Mouse (Mus musculus) gastrocnemius, adult 18-20 months (tissue): ENCODE results near the gene Serpinh1. TPM values are rescaled to one million over a fixed set of nuclear protein-coding genes. Genes with fewer than 3 reads are reported as not detected.

Experiments
- DNase-seq: peaks from one replicate; pipeline ENCODE4 v3.0.0; 2021; ENCODE audit warnings: low spot score
- long read RNA-seq, 2 experiments: library from polyadenylated mRNA; stranded (forward); transcript quantifications; one replicate each; pipeline ENCODE4 v2.0.0; 2021
- total RNA-seq, 2 experiments: library from RNA; stranded (reverse); gene quantifications; 2 replicates each; pipeline ENCODE4 v1.2.3; 2021

The Serpinh1 gene
- total RNA-seq: 10 to 100 TPM; 37.4 to 70.5 TPM
- long read RNA-seq, experiment 1, transcript Serpinh1-201 (5 exons, 2,215 nt): major isoform, 129 of 175 reads
- long read RNA-seq, experiment 1, transcript Serpinh1-203 (6 exons, 2,128 nt): minor isoform, 8 of 175 reads
- long read RNA-seq, experiment 1, transcript Serpinh1-202 (5 exons, 2,274 nt): minor isoform, 7 of 175 reads
- long read RNA-seq, experiment 1, partial matches to known transcripts: 7 of 175 reads
- long read RNA-seq, experiment 1, other reads (novel, unspliced or antisense): 22 of 175 reads
- long read RNA-seq, experiment 2, transcript Serpinh1-201 (5 exons, 2,215 nt): major isoform, 41 of 57 reads
- long read RNA-seq, experiment 2, partial matches to known transcripts: 10 of 57 reads
- long read RNA-seq, experiment 2, other reads (novel, unspliced or antisense): 2 of 57 reads

DNA sequence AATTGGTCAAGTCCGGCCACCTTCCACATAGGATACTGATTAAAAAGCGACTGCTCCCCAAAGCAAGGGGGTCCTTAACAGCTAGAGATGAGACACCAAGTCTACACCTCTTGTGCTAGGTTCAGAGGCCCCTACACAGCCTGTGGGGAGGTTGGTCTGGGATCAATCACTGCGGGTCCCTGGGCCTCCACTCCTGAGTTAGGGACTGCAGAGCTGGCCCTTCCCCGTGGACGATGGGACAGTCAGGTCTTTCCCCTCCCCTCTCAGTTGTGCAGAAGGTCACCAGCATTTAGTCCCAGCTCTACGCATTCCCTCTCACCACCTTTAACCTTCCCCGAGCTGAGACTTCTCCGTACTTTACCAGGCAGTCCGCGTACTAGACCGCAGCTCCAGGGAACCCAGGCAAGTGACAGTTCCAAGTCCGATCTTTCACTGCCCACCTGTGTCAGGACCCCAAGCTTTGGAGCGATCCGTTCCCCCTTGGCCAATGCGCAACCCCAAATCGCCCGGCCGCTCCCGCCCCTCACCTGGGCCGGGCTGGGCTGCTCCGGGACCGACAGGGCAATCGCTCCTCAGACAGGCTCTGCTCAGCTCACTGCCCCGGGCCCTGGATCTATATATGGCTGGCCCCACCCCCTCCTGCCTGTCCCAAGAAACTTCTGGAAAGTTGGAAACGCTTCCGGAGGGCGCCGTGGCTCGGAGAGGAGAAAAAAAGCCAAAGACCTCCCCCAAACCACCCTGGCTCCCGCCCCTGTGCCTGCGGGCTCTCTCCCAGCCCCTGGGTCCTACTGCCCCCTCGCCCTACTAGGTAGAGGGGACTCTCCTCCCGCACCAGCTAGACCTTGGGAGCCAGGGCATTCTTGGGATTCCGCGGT is at the start of gene Serpinh1:
Serpinh1 (minus strand) TSS at position 714 of the 875 bp plus-strand sequence.
- peak; percentile 87 for DNase-seq

DNA sequence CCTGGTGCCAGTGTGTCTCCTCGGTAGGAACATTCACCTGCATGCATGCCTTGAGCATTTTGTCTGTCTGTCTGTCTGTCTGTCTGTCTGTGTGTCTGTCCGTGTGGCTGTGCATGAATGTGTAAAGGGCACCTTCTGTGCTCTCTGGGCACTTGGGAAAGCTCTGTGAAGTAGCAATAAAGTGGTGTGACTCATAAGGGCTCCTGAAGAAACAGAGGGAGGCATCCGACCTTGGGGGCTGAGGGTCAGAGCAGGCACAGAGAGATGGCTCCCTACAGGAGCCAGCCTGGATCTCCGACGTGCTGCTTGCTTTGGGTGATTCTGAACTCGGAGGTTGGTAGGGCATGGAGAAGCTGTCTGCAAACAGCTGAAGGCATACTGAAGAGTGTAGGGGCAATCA is 49.4 kb upstream of the Serpinh1 start:
- no peak for DNase-seq

DNA sequence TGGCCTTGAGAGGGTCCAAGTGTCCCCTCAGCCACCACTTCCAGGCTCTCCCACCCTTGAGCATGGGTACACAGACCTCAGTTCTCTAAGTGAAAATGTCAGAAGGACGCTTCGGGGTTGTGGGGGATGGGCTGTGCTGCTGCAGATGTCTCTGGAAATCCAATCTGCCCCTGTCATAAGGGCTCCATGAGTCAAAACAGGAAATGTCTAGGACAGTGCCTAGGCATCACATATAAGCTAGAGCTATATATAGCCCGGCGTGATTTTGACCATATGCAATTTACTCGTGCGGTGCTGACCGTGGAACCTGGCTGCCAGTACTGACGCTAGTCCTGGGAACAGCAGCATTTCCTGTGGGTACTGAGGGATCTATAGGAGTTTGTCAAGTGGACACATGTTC is 48.3 kb upstream of the Serpinh1 start:
- no peak for DNase-seq

DNA sequence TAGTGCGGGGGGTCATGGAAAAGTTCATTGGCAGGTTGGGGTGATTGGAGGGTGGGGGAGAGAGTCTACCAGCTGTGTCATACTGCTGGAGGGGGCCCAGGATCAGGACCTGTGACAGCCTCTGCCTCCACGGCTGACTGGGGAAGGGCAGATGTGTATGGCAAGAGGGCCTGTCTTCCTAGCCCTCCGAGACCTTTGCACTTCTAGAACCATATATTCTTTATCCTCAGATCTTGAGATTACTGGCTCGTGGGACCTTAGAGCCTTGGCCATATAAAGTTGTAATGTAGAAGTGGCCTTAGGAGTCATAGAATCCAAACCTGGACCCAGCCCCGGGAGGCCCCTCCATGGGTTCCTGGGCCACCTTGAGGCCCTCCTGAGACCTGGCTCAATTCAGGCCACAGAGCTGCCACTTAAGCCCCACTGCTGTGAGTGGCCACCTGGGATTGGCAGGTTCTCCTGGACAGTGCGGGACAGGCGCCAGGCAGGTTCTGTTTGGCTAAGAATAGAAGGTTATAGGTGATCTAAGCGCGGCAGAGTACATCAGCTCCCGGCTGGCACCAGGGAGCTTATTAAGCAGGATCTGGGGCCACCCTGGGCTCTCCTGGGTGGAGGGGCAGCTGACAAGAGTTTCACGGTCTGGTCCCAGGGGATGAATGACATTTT is 44.1 kb upstream of the Serpinh1 start:
- no peak for DNase-seq

DNA sequence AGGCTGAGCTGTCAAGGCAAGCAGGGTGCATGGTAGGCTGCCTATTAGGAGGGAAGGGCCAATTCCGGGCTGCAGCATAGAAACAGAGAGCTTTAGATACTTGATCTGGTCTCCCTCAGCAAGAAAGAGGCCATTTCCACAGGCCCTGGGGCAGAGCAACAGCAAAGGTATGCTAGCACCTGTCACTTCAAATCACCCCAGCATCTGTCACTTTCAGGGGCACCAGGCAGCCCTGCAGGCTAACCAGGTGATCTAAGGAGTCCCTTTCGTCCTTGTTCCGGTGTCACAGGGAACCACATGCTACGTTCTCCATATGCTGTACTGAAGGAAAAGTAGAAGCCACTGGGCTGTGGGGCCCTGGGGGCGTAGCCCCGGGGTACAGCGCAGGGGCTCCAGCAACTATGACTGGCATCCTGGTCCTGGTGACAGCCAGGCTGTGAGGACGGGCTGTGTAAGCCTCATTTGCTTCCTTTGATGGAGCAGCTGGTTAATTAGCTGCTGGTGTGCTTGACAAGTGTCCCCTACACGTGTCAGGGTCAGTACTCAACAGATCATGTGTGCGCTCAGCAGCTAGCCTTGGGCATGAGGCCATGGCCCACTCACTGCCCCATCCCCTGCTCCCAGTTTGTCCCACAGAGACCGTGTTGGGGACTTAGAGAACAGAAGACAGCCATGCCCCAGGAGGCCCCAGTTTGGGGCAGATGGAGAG is 43.0 kb upstream of the Serpinh1 start:
- no peak for DNase-seq

DNA sequence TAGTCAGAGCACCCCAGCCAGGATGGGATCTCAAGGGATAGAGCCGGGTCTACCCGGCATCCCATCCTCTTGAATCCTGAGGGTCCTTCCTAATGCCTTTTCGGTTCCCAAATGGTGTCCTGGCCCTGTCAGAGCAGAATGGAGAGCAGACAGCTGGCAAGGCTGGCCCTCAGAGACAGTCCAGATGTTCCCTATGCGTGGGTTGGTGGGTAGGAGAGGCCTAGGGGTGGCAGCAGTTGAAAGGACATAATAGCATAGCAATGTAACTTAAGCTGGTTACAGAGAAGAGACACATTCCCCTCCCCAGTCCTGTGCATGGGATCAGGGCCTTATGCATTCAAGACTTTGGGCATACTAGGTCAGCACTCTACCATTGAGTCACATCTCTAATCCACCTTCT is 42.3 kb upstream of the Serpinh1 start:
- DNase-seq: no peak

DNA sequence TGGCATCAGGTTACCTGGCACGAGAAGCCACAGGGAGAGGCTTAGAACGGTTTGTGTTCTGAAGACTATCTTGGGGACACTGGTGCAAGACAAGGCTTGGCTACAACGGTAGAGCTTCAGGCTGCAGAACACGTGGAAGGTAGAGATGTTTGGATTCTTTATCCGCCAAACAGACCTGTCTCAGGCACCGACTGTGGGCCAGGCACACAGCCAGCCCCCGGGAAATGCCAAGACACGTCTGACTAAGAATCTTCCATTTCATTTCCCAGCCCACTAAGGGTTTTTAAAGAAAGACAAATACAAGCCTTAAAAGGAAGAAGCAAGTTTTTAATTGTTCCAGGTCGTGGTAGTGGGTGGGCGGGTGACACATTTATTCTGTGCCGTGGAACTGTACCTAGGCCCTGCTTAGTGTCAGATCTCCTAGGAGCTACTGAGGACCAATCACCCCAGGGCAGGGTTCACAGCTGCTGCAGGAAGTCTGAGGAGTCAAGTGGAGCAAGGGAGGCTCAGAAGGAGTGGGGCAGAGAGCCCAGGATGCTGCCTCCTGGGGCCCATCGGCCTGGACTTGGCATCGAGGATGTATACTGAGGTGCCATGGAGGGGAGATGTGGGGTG is 40.8 kb upstream of the Serpinh1 start:
- DNase-seq: no peak

DNA sequence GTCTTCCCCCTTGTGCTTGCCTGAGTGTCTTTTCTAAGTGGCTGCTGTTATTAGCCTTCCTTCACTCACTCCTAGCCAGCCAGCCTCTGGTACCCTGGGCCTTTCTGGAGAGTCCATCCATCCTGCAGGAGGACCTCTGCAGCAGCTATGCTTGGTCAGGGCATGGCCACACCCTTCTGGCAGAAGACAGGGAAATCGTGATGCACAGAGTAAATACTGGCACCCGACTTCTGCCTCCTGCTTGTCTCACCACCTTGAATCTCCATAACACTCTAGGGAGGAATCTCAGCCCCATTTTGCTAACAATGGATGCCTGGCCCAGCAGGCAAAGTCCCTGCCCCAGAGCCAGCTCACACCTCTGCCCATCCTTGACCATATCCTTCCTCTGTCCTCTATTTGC is 39.7 kb upstream of the Serpinh1 start:
- no peak for DNase-seq

DNA sequence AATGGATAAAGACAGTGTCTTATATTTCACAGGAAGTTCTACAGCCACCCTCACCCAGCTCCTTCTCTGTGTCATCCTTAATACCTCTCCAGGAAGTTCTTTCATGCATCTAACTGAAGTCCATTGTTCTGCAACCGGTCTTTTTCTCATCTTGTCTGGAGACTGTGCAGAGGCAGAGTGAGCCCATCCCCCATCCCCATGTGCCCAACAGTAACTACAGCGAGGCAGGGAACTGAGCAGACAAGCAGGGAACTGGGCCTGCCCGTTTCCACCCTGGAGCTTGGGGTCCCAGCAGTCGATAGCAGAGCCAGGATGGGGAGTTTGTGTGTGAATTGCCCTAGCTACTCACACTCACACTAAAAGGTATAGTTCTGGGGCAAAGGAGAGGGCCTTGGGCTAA is 37.5 kb upstream of the Serpinh1 start:
- DNase-seq: no peak

DNA sequence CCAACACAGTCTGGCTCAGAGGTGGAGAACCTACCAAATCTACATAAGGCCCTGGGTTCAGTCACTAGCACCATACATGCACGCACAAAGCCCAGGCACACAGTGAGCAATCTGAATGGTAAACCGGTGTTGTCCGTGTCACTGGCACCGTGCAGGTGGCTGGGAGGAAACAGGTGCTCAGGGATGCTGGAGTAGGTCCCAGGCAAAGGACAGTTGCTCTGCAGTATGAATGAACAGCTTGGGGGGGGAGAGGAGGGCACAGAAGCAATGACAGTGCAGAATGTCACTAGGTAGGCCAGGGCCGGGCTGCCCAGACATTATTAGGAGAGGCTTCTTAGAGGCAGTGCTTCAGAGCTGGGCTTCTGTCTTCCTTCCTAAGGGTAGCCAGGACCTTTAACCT is 34.3 kb upstream of the Serpinh1 start:
- DNase-seq: no peak

DNA sequence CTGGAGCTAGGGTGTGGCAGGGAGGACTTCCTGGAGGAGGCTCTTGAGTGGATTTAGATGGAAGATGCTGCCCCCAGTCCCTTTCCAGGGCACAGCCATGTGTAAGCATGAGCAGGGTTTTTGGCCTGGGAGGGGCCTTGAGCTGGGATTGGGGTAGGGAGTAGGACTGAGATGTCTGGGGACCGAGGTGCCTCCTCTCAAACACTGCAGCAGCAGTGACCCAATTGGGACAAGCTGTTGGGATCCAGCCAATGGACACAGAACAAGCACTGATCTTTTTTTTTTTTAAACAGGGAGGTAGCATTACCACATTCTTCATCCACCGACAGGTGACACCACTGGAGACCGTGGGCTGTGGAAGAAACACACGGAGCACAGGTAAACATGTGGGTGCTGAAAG is 33.8 kb upstream of the Serpinh1 start:
- DNase-seq: no peak

DNA sequence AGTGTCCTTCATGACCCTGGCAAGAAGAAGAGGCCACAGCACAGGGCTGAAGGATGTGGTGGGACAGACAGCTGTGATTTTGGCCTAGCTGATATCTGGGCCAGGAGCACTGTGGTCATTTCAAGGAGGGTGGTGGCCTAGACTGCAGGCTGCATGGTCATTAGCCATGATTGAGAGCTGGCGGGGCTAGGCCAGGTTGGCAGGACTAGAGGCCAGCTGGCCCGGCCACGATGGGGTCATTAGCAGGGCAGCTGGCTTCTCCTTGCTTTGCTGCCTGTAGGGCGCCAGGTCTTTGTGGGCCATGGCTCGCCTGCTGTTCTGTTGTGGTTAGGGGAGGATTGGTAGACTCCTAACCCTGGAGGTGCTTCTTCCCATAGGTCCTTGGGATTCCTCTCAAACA is 33.0 kb upstream of the Serpinh1 start:
- DNase-seq: peak; percentile 73

DNA sequence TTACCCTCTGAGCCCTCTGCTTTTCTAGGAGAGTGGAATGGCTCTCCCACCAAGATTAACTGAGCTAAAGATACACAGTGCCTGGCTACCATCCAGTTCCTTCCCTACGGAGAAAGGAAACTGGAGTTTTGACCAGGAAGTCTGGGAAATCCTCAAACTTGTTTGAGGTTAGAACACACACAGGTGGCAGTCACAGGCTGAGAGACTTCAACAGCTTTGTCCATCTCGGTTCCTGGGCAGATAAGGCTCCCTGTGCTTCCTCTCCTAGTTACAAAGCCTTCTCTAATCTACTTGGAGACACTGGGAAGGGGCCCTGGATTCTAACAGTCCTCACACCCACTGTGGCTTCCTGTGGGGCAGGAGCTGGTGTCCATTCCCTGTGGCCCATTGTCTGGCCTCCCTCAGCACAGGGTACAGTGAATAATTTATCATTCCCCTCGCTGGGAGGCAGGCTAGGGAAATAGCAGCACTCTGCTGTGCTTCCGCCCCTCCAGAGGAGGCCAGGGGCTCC is 31.1 kb upstream of the Serpinh1 start:
- DNase-seq: no peak

DNA sequence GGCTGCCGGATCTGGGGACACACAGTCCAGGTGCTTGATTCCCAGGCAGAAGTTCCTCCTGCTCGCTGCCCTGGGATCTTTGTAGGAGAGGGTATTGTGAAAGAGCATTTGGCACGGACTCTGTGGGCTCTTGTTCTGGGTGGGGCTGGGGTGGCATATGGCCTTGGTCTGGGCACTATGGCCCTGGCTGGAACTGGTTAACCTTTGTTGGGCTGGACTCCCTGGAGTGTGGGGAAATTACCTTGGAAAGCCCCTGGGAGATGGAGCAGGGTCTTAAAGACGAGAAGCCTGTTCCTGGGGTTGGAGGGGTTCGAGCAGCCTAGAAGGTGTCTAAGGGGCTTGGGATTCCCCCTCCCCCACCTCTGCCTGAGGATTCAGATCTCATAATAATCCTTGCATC is 30.2 kb upstream of the Serpinh1 start:
- DNase-seq: no peak

DNA sequence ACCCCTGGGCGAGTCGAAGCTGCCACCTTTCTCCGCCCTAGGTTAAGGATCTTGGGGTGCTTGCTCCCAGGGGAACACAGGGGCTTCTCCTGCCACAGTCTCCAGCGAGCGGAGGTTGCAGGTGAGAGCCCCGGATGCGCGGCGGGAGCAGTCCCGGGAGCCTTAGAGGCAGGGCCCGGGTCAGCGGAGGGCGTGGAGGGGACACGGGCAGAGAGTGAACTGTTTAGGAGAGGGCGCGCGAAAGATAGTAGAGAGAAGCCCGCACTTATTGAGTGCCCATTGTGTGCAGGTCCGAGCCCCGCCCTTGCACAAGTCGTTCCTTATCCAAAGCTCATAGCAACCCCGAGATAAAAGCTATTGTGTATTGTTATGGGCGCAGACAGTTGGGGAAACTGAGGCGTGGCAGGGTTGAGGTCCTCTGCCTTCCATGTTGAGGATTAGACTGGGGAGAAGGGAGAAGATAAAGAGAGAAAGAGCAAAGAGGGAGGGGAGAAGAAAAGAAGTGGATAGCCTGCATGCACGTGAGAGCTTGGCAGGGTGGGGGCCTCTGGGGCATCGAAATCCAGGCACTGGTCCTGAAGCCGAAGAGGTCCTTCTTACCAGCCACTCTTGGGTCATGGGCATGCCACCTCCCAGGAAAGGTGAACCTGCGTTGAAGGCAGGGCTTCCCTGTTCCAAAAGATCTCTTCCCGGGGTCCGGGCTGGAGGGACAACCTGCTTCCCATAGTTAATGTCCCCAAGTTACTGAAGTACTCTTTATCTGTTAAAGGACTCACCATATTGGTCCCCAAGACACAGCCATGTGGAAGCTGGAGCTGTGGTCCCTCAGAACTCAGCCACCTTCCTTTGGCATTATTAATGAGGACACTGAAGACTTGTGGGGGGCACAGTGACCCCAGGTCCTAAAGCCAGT is 29.3 kb upstream of the Serpinh1 start:
- DNase-seq: no peak

DNA sequence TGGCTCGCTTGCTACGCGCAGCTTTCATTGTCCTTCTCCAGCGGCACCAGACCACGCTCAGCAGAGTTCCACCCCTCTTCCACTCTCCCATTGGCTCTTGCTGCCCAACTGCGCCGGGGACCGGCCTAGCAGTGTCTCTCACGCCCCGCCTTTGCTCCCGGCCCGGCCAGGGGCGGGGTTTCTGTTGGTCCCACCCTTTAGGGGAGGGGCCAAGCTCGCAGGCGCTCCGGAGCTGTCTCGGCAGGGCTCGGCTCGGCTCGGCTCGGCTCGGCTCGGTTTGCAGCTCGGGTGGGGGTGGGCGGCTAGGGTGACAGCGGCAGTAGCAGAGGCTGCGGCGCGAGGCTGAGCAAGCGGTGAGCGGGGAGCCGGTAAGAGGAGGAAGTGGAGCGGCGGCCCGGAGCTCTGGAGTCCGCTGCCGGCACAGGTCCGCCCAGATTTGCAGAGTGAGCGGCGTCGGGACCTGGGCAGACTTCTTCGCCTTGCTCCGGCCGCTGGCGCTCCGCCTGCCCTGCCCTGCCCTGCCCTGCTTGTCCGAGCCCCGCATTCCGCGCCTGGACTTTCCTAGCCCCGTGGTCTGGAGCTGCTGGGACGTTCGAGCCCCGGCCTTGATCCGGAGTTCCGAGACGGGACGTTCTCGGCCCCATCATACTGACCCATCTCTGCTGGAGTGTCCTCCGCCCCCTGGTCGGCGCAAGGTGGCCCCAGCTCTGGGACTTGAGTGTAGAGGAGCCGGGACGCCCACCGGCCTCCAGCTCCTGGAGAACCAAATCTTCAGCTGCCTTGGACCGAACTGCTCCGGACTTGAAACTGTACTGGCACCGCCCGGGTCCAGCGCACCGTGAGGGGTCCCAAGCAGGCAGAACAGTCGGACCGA is 28.4 kb upstream of the Serpinh1 start, which contains the start of gene Gdpd5:
Gdpd5 (plus strand) TSS at position 201 of the 874 bp plus-strand sequence.
- peak; percentile 99 for DNase-seq

DNA sequence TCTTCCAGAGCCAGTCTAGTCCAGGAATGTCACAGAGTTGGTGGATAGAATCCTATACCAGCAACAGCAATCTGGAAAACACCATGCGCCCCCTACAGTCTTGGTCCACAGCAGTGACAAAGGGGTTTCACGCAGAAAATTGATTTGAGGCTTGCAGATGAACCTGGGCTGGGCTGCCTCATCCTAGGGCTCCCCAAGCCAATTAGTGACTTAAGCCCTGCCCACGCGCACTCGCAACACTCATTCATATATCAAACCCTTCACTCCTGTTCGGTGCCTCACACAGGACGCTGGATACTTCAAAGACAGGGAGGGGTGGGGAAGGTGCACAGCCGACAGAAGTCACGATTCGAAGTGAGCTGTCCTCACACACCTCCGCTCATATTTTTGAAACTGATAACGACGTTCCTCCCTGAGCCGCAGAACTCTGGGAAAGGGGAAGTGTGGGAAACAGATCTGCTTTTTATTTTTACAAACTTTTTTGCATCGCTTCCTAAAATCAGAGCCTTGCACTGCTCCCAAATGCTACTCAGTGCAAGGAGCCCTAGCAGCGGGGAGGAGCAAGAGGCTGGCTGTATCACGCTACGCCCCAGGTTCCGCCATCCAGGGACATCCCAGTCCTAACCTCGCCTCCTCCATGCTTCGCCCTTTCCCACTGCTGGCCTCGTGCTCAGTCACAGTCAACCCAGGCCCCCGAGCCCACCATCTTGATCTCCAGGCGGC is 27.6 kb upstream of the Serpinh1 start:
- no peak for DNase-seq

DNA sequence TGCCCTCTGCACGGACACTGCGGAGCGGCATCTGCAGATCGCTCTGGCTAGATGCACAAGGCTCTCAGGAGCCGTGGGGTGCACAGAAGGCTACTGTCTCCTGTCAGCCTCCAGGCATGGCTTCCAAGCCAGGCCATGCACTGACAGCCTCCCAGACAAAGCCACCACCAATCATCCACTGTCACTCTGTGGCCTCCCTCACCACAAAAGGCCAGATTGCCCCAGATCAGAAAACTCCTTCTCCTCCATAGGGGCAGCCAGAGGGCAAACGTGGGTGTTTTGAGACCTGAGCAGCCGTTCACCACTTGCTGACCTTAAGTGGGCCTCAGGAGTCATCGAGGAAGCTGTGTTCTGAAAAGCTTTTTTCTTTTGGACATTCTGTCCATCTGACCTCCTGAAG is 25.8 kb upstream of the Serpinh1 start:
- no peak for DNase-seq
